Mouse (Mus musculus): ENCODE data around the gene Ppp2r5d.

The Ppp2r5d gene

DNA sequence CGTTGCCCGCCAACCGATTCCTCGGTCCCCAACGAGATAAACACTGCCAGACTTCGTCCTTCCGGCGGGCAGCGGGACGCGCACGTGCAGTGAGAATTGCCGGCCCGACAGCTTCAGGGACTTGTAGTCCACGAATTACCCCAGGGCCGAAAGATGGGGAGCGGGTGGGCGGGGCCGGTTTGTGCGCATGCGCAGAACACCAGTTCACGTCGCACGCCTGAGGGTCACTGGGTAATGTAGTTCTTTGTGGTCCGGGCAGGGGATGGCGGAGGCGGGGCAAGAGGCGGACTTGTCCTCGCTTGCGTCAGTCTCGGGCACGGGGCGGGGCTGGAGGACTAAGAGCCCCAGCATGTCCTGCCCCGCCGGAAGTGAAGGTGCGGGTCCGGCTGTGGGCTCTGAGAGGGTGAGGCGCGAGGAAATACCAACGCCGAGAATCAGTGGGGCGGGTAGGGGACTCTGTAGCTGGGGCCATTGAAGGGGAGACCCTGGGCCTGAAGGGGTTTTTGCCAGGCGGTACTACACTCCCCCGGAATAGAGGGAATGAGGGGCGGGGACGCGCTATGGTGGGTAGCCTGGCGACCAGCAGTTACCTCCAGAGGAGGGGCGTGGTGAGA is 24.0 kb downstream of the Ppp2r5d start, which contains the start of gene Klhdc3:
Gene Klhdc3, minus strand, starts transcription at position 155 of the 614 bp plus-strand sequence.
- DNase-seq (ENCODE audit: low read depth, low spot score) = peak; percentile 99

- peak; percentile 52 for DNase-seq (ENCODE audit: low read depth, low spot score)
Measured at GRCm38 (mm10) chr17:46679843-46680759, 24.8 kb downstream of the Ppp2r5d start.

GRCm38 (mm10) chr17:46678911-46679310 is 26.0 kb downstream of the Ppp2r5d start:
- DNase-seq (ENCODE audit: low read depth, low spot score) = peak; percentile 81

- DNase-seq (ENCODE audit: low read depth, low spot score) = peak; percentile 69
Measured at GRCm38 (mm10) chr17:46678416-46678815, 26.5 kb downstream of the Ppp2r5d start, which contains the start of gene Mea1. Gene Mea1, plus strand, starts transcription at chr17:46678793.

- DNase-seq (ENCODE audit: low read depth, low spot score) = no peak
Measured at GRCm38 (mm10) chr17:46674530-46675283, 30.2 kb downstream of the Ppp2r5d start.

DNA sequence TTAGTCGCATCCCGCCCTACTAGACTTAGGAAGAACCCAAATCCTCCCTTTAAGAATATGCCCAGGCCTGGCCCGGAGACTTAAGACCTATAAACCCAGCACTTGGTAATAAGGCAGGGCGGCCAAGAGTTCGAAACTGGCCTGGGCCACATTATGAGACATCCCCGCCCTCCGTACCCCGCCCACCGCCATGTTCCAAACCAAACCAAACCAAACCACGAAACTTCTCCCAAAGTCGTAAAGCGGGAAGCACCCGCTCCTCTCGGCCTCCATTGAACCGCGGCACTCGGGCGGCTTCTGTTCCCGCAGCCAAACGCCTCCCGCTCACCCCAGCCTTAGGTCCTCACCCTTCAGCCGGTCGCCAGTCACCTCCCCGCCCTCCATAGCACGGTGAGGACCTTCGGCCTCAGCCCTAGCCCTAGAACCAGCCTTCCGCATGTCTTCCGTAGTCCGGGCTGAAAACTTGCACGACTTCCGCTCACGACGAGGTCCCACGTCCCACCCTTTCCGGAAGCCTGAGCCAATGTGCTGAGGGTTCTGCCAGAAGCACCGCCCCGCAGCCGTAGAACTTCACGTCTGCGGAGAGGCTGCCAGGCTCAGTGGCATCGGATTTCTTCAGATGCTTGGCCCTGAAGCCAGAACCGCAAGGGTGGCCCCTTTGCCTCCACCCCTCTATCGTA is 30.9 kb downstream of the Ppp2r5d start, which contains the start of gene Rrp36:
Gene Rrp36, minus strand, starts transcription at position 503 of the 680 bp plus-strand sequence.
- peak; percentile 92 for DNase-seq (ENCODE audit: low read depth, low spot score)

- DNase-seq (ENCODE audit: low read depth, low spot score) = no peak
Measured at GRCm38 (mm10) chr17:46669911-46670310, 35.0 kb downstream of the Ppp2r5d start.

DNA sequence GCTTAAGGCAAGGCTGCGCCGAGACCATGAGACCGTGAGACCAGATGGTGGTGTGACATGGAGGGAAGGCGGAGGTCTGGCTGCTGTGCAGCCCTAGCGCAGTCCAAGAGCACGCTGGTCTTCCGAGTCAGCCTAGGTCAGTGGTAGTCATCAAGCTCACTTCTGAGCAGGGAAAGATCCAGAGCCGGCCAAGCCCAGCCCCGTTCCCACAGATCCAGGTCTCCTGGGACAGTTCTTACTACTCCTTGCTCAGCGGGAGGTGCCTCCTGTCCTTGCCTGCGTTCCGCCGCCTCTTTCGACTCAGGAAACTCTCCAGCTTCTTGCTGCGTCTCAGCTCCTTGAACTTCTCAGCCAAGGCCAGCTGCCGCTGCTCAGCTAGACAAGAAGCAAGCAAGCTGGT is 37.2 kb downstream of the Ppp2r5d start:
- peak; percentile 56 for DNase-seq (ENCODE audit: low read depth, low spot score)

DNA sequence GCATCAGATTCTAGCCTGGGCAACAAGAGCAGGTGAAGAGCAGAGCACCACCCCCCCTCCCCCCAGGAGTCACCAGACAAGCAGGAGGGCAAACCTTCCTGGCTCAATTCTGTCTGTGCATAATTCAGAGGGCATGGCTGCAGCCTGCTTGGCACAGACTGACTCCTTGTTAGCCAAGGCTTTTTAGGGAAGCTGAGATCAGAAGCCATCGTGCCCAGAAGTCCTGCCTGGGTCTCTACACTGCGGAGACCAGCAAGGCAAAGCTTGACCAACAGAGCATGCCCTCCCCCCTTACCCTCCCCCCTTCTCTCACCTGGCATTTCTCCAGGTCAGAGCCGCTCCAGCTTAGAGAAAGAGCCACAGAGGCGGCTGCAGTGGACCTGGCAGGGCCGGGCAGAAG is 42.2 kb downstream of the Ppp2r5d start:
- peak; percentile 82 for DNase-seq (ENCODE audit: low read depth, low spot score)

DNA sequence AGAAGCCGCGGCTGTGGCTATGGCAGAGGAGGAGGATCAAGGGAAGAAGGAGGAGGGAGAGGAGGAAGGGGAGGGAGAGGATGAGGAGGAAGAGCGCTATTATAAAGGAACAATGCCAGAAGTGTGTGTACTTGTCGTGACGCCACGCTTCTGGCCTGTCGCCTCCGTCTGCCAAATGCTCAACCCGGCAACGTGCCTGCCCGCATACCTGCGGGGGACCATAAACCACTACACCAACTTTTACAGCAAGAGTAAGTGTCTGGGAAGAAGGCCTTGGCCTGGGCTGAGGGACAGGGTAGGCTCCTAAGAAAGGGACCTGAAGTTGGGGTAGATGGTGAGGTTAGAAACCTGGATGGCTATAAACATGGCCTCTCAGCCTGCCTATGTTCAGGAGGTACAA is 42.9 kb downstream of the Ppp2r5d start:
- DNase-seq (ENCODE audit: low read depth, low spot score) = no peak

DNA sequence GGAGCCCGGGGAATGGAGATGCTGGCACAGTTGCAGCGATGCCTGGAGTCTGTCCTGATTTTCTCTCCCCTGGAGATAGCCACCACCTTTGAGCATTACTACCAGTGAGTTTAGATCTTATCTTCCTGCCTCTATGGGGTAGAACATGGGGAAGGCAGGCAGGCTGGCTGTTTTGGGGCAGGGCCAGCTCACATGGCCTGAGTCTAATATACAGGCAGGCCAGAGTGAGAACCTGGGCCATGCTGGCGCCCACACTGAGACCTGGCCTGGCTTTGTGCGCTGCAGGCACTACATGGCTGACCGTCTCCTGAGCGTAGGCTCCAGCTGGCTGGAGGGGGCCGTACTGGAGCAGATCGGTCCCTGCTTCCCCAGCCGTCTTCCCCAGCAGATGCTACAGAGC is 43.6 kb downstream of the Ppp2r5d start:
- DNase-seq (ENCODE audit: low read depth, low spot score) = no peak

- DNase-seq (ENCODE audit: low read depth, low spot score) = no peak
Measured at GRCm38 (mm10) chr17:46656054-46656453, 48.9 kb downstream of the Ppp2r5d start.

GRCm38 (mm10) chr17:46651755-46652547 is 53.0 kb downstream of the Ppp2r5d start:
- DNase-seq (ENCODE audit: low read depth, low spot score) = no peak

DNA sequence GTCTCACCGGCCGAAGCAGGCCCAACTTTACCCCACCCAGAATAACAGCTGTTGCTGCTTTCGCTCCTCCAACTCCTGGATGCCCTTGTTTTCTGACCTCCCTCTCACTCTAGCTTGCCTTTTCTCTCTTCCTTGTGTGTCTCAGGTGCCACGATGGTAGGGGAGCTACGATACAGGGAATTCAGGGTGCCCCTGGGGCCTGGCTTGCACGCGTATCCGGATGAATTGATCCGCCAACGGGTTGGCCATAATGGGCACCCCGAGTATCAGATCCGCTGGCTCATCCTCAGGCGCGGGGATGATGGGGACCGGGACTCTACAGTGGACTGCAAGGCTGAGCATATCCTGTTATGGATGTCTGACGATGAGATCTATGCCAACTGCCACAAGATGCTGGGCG is 53.6 kb downstream of the Ppp2r5d start:
- DNase-seq (ENCODE audit: low read depth, low spot score) = no peak

DNA sequence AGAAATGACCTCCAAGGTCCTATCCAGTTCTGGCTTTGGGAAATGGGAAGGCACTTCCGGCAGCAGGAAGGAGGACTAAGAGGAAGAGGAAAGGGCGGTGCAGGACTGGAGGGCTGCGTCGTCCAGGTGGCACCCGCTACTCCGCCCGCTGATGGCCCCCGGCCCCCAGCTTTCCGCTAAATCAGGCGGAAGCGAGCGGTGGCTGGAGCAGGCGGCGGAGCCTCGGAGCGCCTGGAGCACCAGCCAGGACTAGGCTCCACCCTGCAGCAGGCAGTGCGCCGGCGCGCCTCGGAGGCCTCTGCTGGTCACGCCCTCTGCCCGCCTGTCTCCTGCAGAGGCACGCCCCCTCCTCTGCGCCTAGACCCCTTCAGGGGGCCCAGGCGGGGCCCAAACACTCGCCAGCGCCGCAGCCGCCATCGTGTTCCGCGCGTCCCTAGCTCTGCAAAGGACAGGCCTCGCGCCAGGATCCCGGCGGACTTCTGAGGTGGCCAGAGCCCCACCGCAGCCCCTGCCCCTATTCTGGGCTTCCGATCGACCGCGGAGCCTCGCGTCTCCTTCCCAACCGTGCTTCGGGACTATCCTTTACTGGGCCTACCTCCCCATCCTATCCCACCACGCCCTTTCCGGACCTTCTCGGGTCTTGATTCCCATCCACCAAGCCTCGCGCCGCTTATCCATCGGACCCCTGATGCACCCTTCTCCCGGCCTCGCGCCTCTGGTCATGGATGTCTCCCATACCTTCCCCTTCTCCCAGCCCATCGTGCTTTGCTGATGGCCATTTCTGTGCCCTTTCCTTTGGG is 54.5 kb downstream of the Ppp2r5d start, which contains the start of gene Cul7:
Gene Cul7, plus strand, starts transcription at position 106 of the 800 bp plus-strand sequence.
- DNase-seq (ENCODE audit: low read depth, low spot score) = peak; percentile 88

DNA sequence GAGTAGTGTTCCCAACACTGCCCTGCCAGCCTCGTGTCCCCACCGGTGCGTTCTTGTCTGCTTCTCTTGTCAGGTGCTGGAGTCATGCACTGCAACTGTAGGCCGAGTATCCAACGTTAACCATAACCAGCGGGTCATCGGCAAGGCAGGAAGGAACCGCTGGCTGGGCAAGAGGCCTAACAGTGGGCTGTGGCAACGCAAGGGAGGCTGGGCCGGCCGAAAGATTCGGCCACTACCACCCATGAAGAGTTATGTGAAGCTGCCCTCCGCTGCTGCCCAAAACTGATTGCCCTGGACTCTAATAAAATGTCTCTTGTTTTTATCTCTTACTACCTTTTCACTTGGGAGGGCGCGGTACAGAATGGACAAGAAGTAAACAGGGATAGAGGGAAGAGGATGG is 55.1 kb downstream of the Ppp2r5d start:
- DNase-seq (ENCODE audit: low read depth, low spot score) = no peak

- no peak for DNase-seq (ENCODE audit: low read depth, low spot score)
Measured at GRCm38 (mm10) chr17:46648436-46648835, 56.5 kb downstream of the Ppp2r5d start.

GRCm38 (mm10) chr17:46647279-46647678 is 57.6 kb downstream of the Ppp2r5d start:
- no peak for DNase-seq (ENCODE audit: low read depth, low spot score)

GRCm38 (mm10) chr17:46646322-46646662 is 58.6 kb downstream of the Ppp2r5d start:
- DNase-seq (ENCODE audit: low read depth, low spot score) = no peak
